In the genomic region with DNA sequence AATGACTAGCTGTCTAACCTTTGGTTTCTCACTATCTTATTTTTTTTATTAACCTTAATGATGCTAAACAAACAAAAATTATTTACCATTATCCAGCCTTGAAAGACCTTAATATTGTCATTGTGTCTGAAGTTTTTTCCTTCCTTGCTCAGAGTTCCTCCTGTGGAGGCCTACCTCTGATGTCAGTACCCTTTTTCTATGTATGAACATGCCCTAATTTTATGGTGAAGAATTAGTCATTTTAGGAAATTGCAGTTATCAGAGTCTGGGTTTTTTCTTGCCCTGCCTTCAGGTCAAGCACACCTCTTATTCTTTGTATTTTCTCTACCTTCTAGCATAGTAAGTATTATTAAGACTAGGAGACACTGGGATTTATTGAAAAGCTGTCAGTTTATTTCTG, we compare ENCODE assay signal across 35 mouse cellular contexts. TPM values are rescaled to one million over a fixed set of nuclear protein-coding genes. Genes with fewer than 3 reads are reported as not detected.
"Had no signal": no experiment of that assay in that cellular context is flagged by ENCODE, and none has a peak within 500 bp of the region (broad histone marks: within the 10 kb centered on the region; RNA-seq: fewer than 3 reads in every experiment).

No protein-coding gene starts in this region.

- H3K9me3 ChIP-seq: heart, embryonic 12.5 days; heart, embryonic 13.5 days; heart, embryonic 15.5 days; hindbrain, embryonic 10.5 days; hindbrain, embryonic 12.5 days; hindbrain, embryonic 13.5 days; hindbrain, embryonic 15.5 days; intestine, embryonic 15.5 days; kidney, embryonic 15.5 days had no signal

- H3K4me1 ChIP-seq: heart, embryonic 12.5 days; heart, embryonic 13.5 days; heart, embryonic 15.5 days; hindbrain, embryonic 10.5 days; hindbrain, embryonic 12.5 days; hindbrain, embryonic 13.5 days; hindbrain, embryonic 15.5 days; intestine, embryonic 15.5 days; kidney, embryonic 15.5 days had no signal

- H3K27me3 ChIP-seq: heart, embryonic 12.5 days; heart, embryonic 13.5 days; heart, embryonic 15.5 days; hindbrain, embryonic 12.5 days; hindbrain, embryonic 13.5 days; hindbrain, embryonic 15.5 days; intestine, embryonic 15.5 days; kidney, embryonic 15.5 days had no signal

- H3K4me2 ChIP-seq: heart, embryonic 11.5 days; heart, embryonic 12.5 days; heart, embryonic 13.5 days; heart, embryonic 15.5 days; hindbrain, embryonic 12.5 days; hindbrain, embryonic 13.5 days; hindbrain, embryonic 14.5 days; hindbrain, embryonic 15.5 days; intestine, embryonic 15.5 days; kidney, embryonic 15.5 days had no signal

- DNase-seq: heart, postnatal 10 days; heart, postnatal 14 days; heart, postnatal 36 days; heart, postnatal 4 days; kidney, adult 11 months; kidney, adult 18-20 months; kidney, adult 8-10 months; kidney, adult 9 months; kidney, postnatal 10 days; kidney, postnatal 14 days; kidney, postnatal 25 days; kidney, postnatal 36 days; kidney, postnatal 4 days; layer of hippocampus, adult 9-11 months; layer of hippocampus, postnatal 36 days had no signal

- H3K4me3 ChIP-seq: heart, embryonic 12.5 days; heart, embryonic 13.5 days; heart, embryonic 15.5 days; hindbrain, embryonic 10.5 days; hindbrain, embryonic 12.5 days; hindbrain, embryonic 13.5 days; hindbrain, embryonic 15.5 days; intestine, embryonic 15.5 days; kidney, embryonic 15.5 days; layer of hippocampus, adult 2 months; left cerebral cortex, adult 2 months had no signal

- H3K27ac ChIP-seq: heart, embryonic 13.5 days; heart, embryonic 15.5 days; hindbrain, embryonic 10.5 days; hindbrain, embryonic 12.5 days; hindbrain, embryonic 13.5 days; hindbrain, embryonic 14.5 days; hindbrain, embryonic 15.5 days; hindbrain, postnatal 0 days; kidney, embryonic 15.5 days; kidney, postnatal 0 days; layer of hippocampus, adult 2 months; left cerebral cortex, adult 2 months had no signal

- H3K9ac ChIP-seq: heart, embryonic 12.5 days; heart, embryonic 13.5 days; heart, embryonic 15.5 days; hindbrain, embryonic 12.5 days; hindbrain, embryonic 13.5 days; hindbrain, embryonic 14.5 days; hindbrain, embryonic 15.5 days; intestine, embryonic 15.5 days; kidney, embryonic 15.5 days had no signal

RNA-seq across cellular contexts. Expression of gene Omg, which starts 19.2 kb away (rescaled TPM):
- total RNA-seq: heart, postnatal 10 days; heart, postnatal 14 days; heart, postnatal 25 days; heart, postnatal 36 days; heart, postnatal 4 days; hematopoietic stem cell, adult 5-6 weeks had no signal

RNA-seq across cellular contexts. Expression of gene Evi2b, which starts 38.8 kb away (rescaled TPM):
- total RNA-seq: hindbrain, postnatal 0 days had no signal
- polyA plus RNA-seq: heart, embryonic 12.5 days; hindbrain, embryonic 13.5 days; hindbrain, embryonic 14.5 days; hindbrain, embryonic 15.5 days; hindbrain, embryonic 16.5 days had no signal

RNA-seq across cellular contexts. Expression of gene Evi2, which starts 45.7 kb away (rescaled TPM):
- total RNA-seq: layer of hippocampus, adult 18-20 months; layer of hippocampus, adult 2 months; left cerebral cortex, adult 18-20 months; left cerebral cortex, adult 2 months had no signal
